Mouse (Mus musculus): ENCODE results near the gene Zglp1. TPM values are rescaled to one million over a fixed set of nuclear protein-coding genes. Genes with fewer than 3 reads are reported as not detected.
"Not testable (repeated sequence)": the region's sequence is repeated elsewhere in the genome, so short reads cannot be mapped to it uniquely, and the experiment has no call there.

Zglp1 gene
- polyA plus RNA-seq, 1 experiment, result 0.80 TPM

- Histone ChIP-seq H3K27me3 (ENCODE audit: control insufficient read depth, insufficient read depth, low read length) (no peaks in the 10 kb centered on the region), H3K4me1 (ENCODE audit: control insufficient read depth, insufficient read depth, insufficient read length, low read length) (peaks cover 2% of the 10 kb centered on the region; the same call in 1 of the 2 replicates), H3K27ac (ENCODE audit: insufficient read depth, low read depth, low read length) (no peak overlapping the region; the same call in 1 of the 2 replicates), H3K36me3 (ENCODE audit: control insufficient read depth, insufficient read depth, low read length) (peaks cover 29% of the 10 kb centered on the region), H3K4me3 (ENCODE audit: low read depth, low read length) (peak overlapping the region; percentile 79)
- 2% methylated on average over 4 of the region's 4 CpGs for WGBS
- no peak for TF ChIP-seq POLR2A (IDR thresholded peaks at IDR 0.05; ENCODE audit: low read depth, low read length)
- TF ChIP-seq CTCF (IDR thresholded peaks at IDR 0.05; ENCODE audit: extremely low read depth, insufficient read length, insufficient replicate concordance, low read depth, low read length), result no peak
Observed at GRCm38 (mm10) chr9:21072641-21073040, 5.7 kb upstream of the Zglp1 start.

- 88% methylated on average over 2 of the region's 2 CpGs for WGBS
Observed at GRCm38 (mm10) chr9:21062928-21063327, 4.0 kb downstream of the Zglp1 start.

DNA sequence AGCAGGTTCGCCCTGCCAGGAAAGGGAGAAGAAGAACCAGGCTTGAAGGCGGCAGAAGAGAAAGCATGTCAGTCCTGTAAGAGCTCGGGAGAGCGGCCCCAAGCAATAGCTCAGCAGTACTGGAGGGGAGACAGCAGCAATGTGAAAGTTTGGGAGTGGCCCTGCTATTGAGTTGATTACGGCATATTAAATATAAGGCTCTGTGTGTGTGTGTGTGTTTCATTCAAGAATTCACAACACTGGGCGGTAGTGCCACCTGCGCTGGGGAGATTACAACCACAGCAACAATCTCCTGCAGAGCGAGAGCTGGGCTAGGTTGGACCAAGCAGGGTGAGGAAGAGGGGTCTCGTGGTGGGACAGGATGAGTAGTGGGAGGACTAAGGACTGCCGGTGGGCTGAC is 15.3 kb downstream of the Zglp1 start:
- no peak for TF ChIP-seq POLR2A (IDR thresholded peaks at IDR 0.05; ENCODE audit: low read depth, low read length)
- TF ChIP-seq CTCF (IDR thresholded peaks at IDR 0.05; ENCODE audit: extremely low read depth, insufficient read length, insufficient replicate concordance, low read depth, low read length), result no peak
- H3K4me1 ChIP-seq (ENCODE audit: control insufficient read depth, insufficient read depth, insufficient read length, low read length), result no peaks in the 10 kb centered on the region
- no peak overlapping the region for H3K4me3 ChIP-seq (ENCODE audit: low read depth, low read length)
- no peaks in the 10 kb centered on the region for H3K27me3 ChIP-seq (ENCODE audit: control insufficient read depth, insufficient read depth, low read length)
- WGBS, result 65% methylated on average over 10 of the region's 10 CpGs
- H3K27ac ChIP-seq (ENCODE audit: insufficient read depth, low read depth, low read length), result no peak overlapping the region
- no peaks in the 10 kb centered on the region for H3K36me3 ChIP-seq (ENCODE audit: control insufficient read depth, insufficient read depth, low read length)

More at GRCm38 (mm10) chr9:21062928-21063327, 4.0 kb downstream of the Zglp1 start:
- no peaks in the 10 kb centered on the region for H3K27me3 ChIP-seq (ENCODE audit: control insufficient read depth, insufficient read depth, low read length)
- H3K36me3 ChIP-seq (ENCODE audit: control insufficient read depth, insufficient read depth, low read length), result peaks cover 25% of the 10 kb centered on the region
- TF ChIP-seq POLR2A (IDR thresholded peaks at IDR 0.05; ENCODE audit: low read depth, low read length) (no peak), CTCF (IDR thresholded peaks at IDR 0.05; ENCODE audit: extremely low read depth, insufficient read length, insufficient replicate concordance, low read depth, low read length) (no peak)
- no peak overlapping the region for H3K4me3 ChIP-seq (ENCODE audit: low read depth, low read length)
- H3K4me1 ChIP-seq (ENCODE audit: control insufficient read depth, insufficient read depth, insufficient read length, low read length), result no peaks in the 10 kb centered on the region
- no peak overlapping the region for H3K27ac ChIP-seq (ENCODE audit: insufficient read depth, low read depth, low read length)

- WGBS, result 53% methylated on average over 3 of the region's 3 CpGs
- no peaks in the 10 kb centered on the region for H3K27me3 ChIP-seq (ENCODE audit: control insufficient read depth, insufficient read depth, low read length)
- no peaks in the 10 kb centered on the region for H3K36me3 ChIP-seq (ENCODE audit: control insufficient read depth, insufficient read depth, low read length)
- no peak overlapping the region for H3K4me3 ChIP-seq (ENCODE audit: low read depth, low read length)
- TF ChIP-seq CTCF (IDR thresholded peaks at IDR 0.05; ENCODE audit: extremely low read depth, insufficient read length, insufficient replicate concordance, low read depth, low read length) (no peak), POLR2A (IDR thresholded peaks at IDR 0.05; ENCODE audit: low read depth, low read length) (no peak)
- H3K27ac ChIP-seq (ENCODE audit: insufficient read depth, low read depth, low read length), result no peak overlapping the region
- no peaks in the 10 kb centered on the region for H3K4me1 ChIP-seq (ENCODE audit: control insufficient read depth, insufficient read depth, insufficient read length, low read length)
Observed at GRCm38 (mm10) chr9:21045235-21045634, 21.7 kb downstream of the Zglp1 start.

DNA sequence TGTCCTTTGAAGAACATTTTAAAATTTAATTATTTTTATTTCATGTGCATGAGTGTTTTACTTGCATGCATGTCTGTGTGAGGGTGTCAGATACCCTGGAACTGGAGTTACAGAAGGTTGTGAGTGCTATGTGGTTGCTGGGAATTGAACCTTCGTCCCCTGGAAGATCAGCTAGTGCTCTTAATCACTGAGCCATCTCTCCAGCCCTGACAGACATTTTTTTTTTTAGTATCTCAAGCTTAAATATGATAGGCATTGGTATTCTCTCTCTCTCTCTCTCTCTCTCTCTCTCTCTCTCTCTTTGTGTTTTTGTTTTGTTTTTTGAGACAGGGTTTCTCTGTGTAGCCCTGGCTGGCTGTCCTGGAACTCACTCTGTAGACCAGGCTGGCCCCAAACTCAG is 22.1 kb downstream of the Zglp1 start:
- not testable (repeated sequence) for H3K36me3 ChIP-seq (ENCODE audit: control insufficient read depth, insufficient read depth, low read length); H3K4me3 ChIP-seq (ENCODE audit: low read depth, low read length); H3K27me3 ChIP-seq (ENCODE audit: control insufficient read depth, insufficient read depth, low read length); H3K27ac ChIP-seq (ENCODE audit: insufficient read depth, low read depth, low read length); H3K4me1 ChIP-seq (ENCODE audit: control insufficient read depth, insufficient read depth, insufficient read length, low read length)
- 46% methylated on average over 1 of the region's 1 CpGs for WGBS

DNA sequence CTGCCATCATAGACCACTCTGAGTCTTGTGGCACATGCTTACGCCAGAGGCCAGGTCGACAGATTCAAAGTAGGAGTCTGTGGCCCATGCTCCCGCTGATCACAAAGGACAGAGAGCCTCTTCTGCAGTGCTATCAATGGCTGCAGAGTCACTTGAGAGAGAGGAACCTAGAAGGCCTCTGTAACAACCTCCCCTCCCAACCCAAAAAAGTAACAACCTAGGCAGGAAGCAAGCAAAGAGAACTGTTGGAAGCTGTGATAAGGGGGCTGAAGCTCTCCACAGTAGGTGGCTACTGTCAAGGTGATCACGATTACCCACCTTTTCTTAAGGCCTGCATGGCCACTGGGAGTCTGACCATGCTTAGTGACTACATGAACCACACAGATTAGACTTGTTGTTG is 23.3 kb downstream of the Zglp1 start:
- no peak overlapping the region for H3K4me3 ChIP-seq (ENCODE audit: low read depth, low read length)
- peaks cover 1% of the 10 kb centered on the region; the same call in 1 of the 2 replicates for H3K27me3 ChIP-seq (ENCODE audit: control insufficient read depth, insufficient read depth, low read length)
- WGBS, result 87% methylated on average over 4 of the region's 4 CpGs
- TF ChIP-seq POLR2A (IDR thresholded peaks at IDR 0.05; ENCODE audit: low read depth, low read length) (no peak), CTCF (IDR thresholded peaks at IDR 0.05; ENCODE audit: extremely low read depth, insufficient read length, insufficient replicate concordance, low read depth, low read length) (no peak)
- no peaks in the 10 kb centered on the region for H3K36me3 ChIP-seq (ENCODE audit: control insufficient read depth, insufficient read depth, low read length)
- H3K27ac ChIP-seq (ENCODE audit: insufficient read depth, low read depth, low read length), result no peak overlapping the region
- no peaks in the 10 kb centered on the region for H3K4me1 ChIP-seq (ENCODE audit: control insufficient read depth, insufficient read depth, insufficient read length, low read length)

DNA sequence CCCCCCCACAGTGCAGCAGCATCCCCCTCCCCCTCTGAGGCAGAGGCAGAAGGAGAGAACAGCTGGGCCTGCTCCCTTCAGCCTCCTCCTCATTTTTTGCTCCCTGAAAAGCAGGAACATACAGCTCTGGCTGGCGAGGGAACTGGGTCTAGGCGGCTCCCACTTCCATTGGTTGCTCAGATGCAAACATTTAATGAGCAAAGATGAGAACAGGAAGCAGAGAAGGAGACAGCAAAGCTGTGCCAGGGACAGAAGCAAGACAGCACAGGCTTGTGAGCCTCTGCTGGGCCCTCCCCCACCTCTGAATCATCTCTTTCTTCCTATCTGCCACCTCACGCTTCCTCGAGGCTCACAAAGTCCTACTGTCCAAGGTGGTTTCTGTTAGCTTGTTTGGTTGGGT is 25.6 kb downstream of the Zglp1 start:
- H3K4me3 ChIP-seq (ENCODE audit: low read depth, low read length), result no peak overlapping the region
- H3K27me3 ChIP-seq (ENCODE audit: control insufficient read depth, insufficient read depth, low read length), result peaks cover 17% of the 10 kb centered on the region
- H3K36me3 ChIP-seq (ENCODE audit: control insufficient read depth, insufficient read depth, low read length), result no peaks in the 10 kb centered on the region
- no peak overlapping the region for H3K27ac ChIP-seq (ENCODE audit: insufficient read depth, low read depth, low read length)
- 39% methylated on average over 4 of the region's 4 CpGs for WGBS
- H3K4me1 ChIP-seq (ENCODE audit: control insufficient read depth, insufficient read depth, insufficient read length, low read length), result no peaks in the 10 kb centered on the region
- TF ChIP-seq CTCF (IDR thresholded peaks at IDR 0.05; ENCODE audit: extremely low read depth, insufficient read length, insufficient replicate concordance, low read depth, low read length) (no peak), POLR2A (IDR thresholded peaks at IDR 0.05; ENCODE audit: low read depth, low read length) (no peak)

DNA sequence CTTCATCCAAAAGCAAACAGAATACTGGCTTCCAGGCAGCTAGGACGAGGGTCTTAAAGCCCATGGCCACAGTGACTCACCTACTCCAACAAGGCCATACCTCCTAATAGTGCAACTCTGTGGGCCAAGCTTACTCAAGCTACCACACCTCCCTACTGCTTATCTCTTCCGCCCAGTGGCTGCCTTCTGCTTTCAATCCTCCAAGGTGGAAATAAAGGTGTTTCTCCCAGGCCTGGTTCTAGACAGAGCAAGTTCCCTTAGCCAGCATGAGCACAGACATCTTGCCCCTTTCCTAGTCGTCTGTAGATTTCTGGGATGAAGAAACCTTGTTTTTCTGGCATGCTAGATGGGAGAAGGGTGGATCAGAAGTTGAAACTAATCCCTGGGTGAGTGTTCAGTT is 27.1 kb downstream of the Zglp1 start:
- no peak overlapping the region for H3K4me3 ChIP-seq (ENCODE audit: low read depth, low read length)
- H3K27ac ChIP-seq (ENCODE audit: insufficient read depth, low read depth, low read length), result no peak overlapping the region
- 81% methylated on average over 3 of the region's 3 CpGs for WGBS
- TF ChIP-seq CTCF (IDR thresholded peaks at IDR 0.05; ENCODE audit: extremely low read depth, insufficient read length, insufficient replicate concordance, low read depth, low read length) (no peak), POLR2A (IDR thresholded peaks at IDR 0.05; ENCODE audit: low read depth, low read length) (no peak)
- no peaks in the 10 kb centered on the region for H3K4me1 ChIP-seq (ENCODE audit: control insufficient read depth, insufficient read depth, insufficient read length, low read length)
- peaks cover 33% of the 10 kb centered on the region for H3K27me3 ChIP-seq (ENCODE audit: control insufficient read depth, insufficient read depth, low read length)
- H3K36me3 ChIP-seq (ENCODE audit: control insufficient read depth, insufficient read depth, low read length), result no peaks in the 10 kb centered on the region
